Mouse (Mus musculus) stomach, embryonic 16.5 days (tissue): ENCODE data around the gene Uqcc3. TPM values are rescaled to one million over a fixed set of nuclear protein-coding genes. Genes with fewer than 3 reads are reported as not detected.
"Not testable (repeated sequence)": the region's sequence is repeated elsewhere in the genome, so short reads cannot be mapped to it uniquely, and the experiment has no call there.

Experiments used
- ATAC-seq: fragments of 200-750 bp; cut with Nextera tagmentation; 2 replicates; pipeline ENCODE4 v1.8.0; 2017; ENCODE audit warnings: moderate number of reproducible peaks, moderate TSS enrichment; ENCODE audit not compliant: insufficient read depth, low FRiP score
- H3K27ac ChIP-seq: fragments of 300-500 bp; sonication (generic); 2 replicates; pipeline ENCODE4 v1.5.1; 2014; ENCODE audit warnings: low read length
- H3K27me3 ChIP-seq: fragments of 300-500 bp; sonication (generic); 2 replicates; pipeline ENCODE4 v1.6.1; 2014; ENCODE audit warnings: low read length, control low read depth, mixed read lengths; ENCODE audit not compliant: control insufficient read depth, insufficient read depth
- H3K36me3 ChIP-seq: fragments of 300-500 bp; sonication (generic); 2 replicates; pipeline ENCODE4 v1.6.1; 2014; ENCODE audit warnings: low read length; ENCODE audit not compliant: control insufficient read depth, insufficient read depth
- H3K4me1 ChIP-seq: fragments of 300-500 bp; sonication (generic); 2 replicates; pipeline ENCODE4 v1.6.1; 2014; ENCODE audit warnings: low read length, control low read depth, mixed read lengths; ENCODE audit not compliant: control insufficient read depth, insufficient read depth
- H3K4me2 ChIP-seq: fragments of 300-500 bp; sonication (generic); 2 replicates; pipeline ENCODE4 v1.6.1; 2014; ENCODE audit warnings: low read depth, low read length, mixed read lengths
- H3K4me3 ChIP-seq: fragments of 300-500 bp; sonication (generic); replicated peaks from 2 replicates; pipeline ENCODE4 v1.5.1; 2014; ENCODE audit warnings: mild to moderate bottlenecking, low read length
- H3K9ac ChIP-seq: fragments of 300-500 bp; sonication (generic); 2 replicates; pipeline ENCODE4 v1.6.1; 2014; ENCODE audit warnings: low read length
- H3K9me3 ChIP-seq: fragments of 300-500 bp; sonication (generic); replicated peaks from 2 replicates; pipeline ENCODE4 v1.6.1; 2016; ENCODE audit warnings: low read length, control low read depth; ENCODE audit not compliant: control insufficient read depth
- WGBS: fragments of 180-500 bp; shearing (Covaris S2); extraction: QIAGEN DNeasy Blood & Tissue Kit; methylation state at CpG from one replicate; pipeline ENCODE4 v1.1.7; 2014; 5-methylcytosine and 5-hydroxymethylcytosine counted together
- polyA plus RNA-seq: library from polyadenylated mRNA; unstranded; fragments of >200 nt; fragmentation: Nextera tagmentation; extraction: Ambion mirVana; gene quantifications from 2 replicates; pipeline ENCODE4 v1.2.1, GENCODE M21; 2015

The Uqcc3 gene
- polyA plus RNA-seq, 1 experiment from 2014 or later, result 66.2 TPM

GRCm38 (mm10) chr19:8897865-8898495, 17.3 kb upstream of the Uqcc3 start, which contains the start of gene Ganab:
Ganab (plus strand) TSS chr19:8898071.
- Histone ChIP-seq H3K27ac (peak within 1 kb of the TSS; percentile 94), H3K4me2 (peak within 1 kb of the TSS; percentile 69), H3K9me3 (no peaks in the 10 kb centered on the region), H3K4me1 (peaks cover 20% of the 10 kb centered on the region), H3K9ac (peak within 1 kb of the TSS; percentile 96), H3K36me3 (peaks cover 6% of the 10 kb centered on the region; the same call in 1 of the 2 replicates), H3K27me3 (no peaks in the 10 kb centered on the region), H3K4me3 (peak within 1 kb of the TSS; percentile 77)
- peak; percentile 99 for ATAC-seq
- under 1% methylated on average over 53 of the region's 53 CpGs for WGBS

GRCm38 (mm10) chr19:8897211-8897864, 16.6 kb upstream of the Uqcc3 start:
- Histone ChIP-seq H3K27ac (peak overlapping the region; percentile 94), H3K4me3 (peak overlapping the region; percentile 77), H3K4me2 (peak overlapping the region; percentile 62), H3K9ac (peak overlapping the region; percentile 70), H3K4me1 (peaks cover 20% of the 10 kb centered on the region)
- not testable (repeated sequence) for H3K27me3 ChIP-seq, H3K36me3 ChIP-seq, H3K9me3 ChIP-seq
- ATAC-seq, result peak; percentile 40; the same call in 1 of the 2 replicates
- 19% methylated on average over 21 of the region's 21 CpGs for WGBS

- not testable (repeated sequence) for H3K27ac ChIP-seq, H3K27me3 ChIP-seq, H3K36me3 ChIP-seq, ATAC-seq, H3K4me3 ChIP-seq, H3K4me2 ChIP-seq, H3K9me3 ChIP-seq
- Histone ChIP-seq H3K4me1 (peaks cover 20% of the 10 kb centered on the region), H3K9ac (0 out of 2 replicates have a peak overlapping the region, but pooled peaks have one; percentile 7)
- WGBS, result 84% methylated on average over 5 of the region's 5 CpGs
These were observed 15.5 kb upstream of the Uqcc3 start for GRCm38 (mm10) chr19:8896231-8896630.

- Histone ChIP-seq H3K4me3 (no peak overlapping the region), H3K4me2 (no peak overlapping the region), H3K9ac (no peak overlapping the region), H3K4me1 (peaks cover 20% of the 10 kb centered on the region), H3K36me3 (0 out of 2 replicates have a peak, but pooled peaks cover 6% of the 10 kb centered on the region), H3K9me3 (no peaks in the 10 kb centered on the region), H3K27ac (no peak overlapping the region), H3K27me3 (no peaks in the 10 kb centered on the region)
- no peak for ATAC-seq
- whole genome bisulfite sequencing, result 92% methylated on average over 9 of the region's 9 CpGs
These were observed 14.8 kb upstream of the Uqcc3 start for GRCm38 (mm10) chr19:8895397-8895960.

GRCm38 (mm10) chr19:8892829-8893766, 12.4 kb upstream of the Uqcc3 start, which contains the start of gene Ints5:
Ints5 (plus strand) TSS chr19:8893005.
- WGBS, result 2% methylated on average over 54 of the region's 54 CpGs
- Histone ChIP-seq H3K4me1 (peaks cover 19% of the 10 kb centered on the region), H3K36me3 (0 out of 2 replicates have a peak, but pooled peaks cover 6% of the 10 kb centered on the region), H3K27me3 (no peaks in the 10 kb centered on the region), H3K9ac (peak within 1 kb of the TSS; percentile 98), H3K9me3 (no peaks in the 10 kb centered on the region), H3K4me2 (peak within 1 kb of the TSS; percentile 81), H3K4me3 (peak within 1 kb of the TSS; percentile 92), H3K27ac (peak within 1 kb of the TSS; percentile 90)
- ATAC-seq, result peak; percentile 38

GRCm38 (mm10) chr19:8888511-8889385, 8.0 kb upstream of the Uqcc3 start, which contains the start of the genes 1810009A15Rik and Gm49416:
1810009A15Rik (plus strand) TSS chr19:8888853.
Gm49416 (plus strand) TSS chr19:8888926.
- Histone ChIP-seq H3K9me3 (no peaks in the 10 kb centered on the region), H3K9ac (peak within 1 kb of the TSS; percentile 87), H3K4me1 (peaks cover 17% of the 10 kb centered on the region), H3K27me3 (no peaks in the 10 kb centered on the region), H3K4me2 (peak within 1 kb of the TSS; percentile 83), H3K27ac (peak within 1 kb of the TSS; percentile 86), H3K4me3 (peak within 1 kb of the TSS; percentile 74), H3K36me3 (no peaks in the 10 kb centered on the region)
- peak; percentile 95 for ATAC-seq
- under 1% methylated on average over 58 of the region's 58 CpGs for WGBS

- Histone ChIP-seq H3K4me3 (peak overlapping the region; percentile 74), H3K36me3 (no peaks in the 10 kb centered on the region), H3K9me3 (no peaks in the 10 kb centered on the region), H3K4me2 (peak overlapping the region; percentile 83), H3K9ac (peak overlapping the region; percentile 87), H3K4me1 (peaks cover 13% of the 10 kb centered on the region), H3K27ac (peak overlapping the region; percentile 86), H3K27me3 (no peaks in the 10 kb centered on the region)
- 13% methylated on average over 19 of the region's 19 CpGs for WGBS
- no peak for ATAC-seq
These were observed 7.1 kb upstream of the Uqcc3 start for GRCm38 (mm10) chr19:8887585-8888463.
